Mouse (Mus musculus) T-cell, adult 2 months (primary cell): ENCODE measurements around the gene Htr3a.
A peak's percentile ranks its signal among the peaks of the same experiment; 100 is the strongest.

ENCODE experiments used
- DNase-seq: peaks from one replicate; pipeline ENCODE4 v3.0.0; 2022; ENCODE audit warnings: low spot score

Htr3a gene

GRCm38 (mm10) chr9:48910885-48911537, at the start of gene Htr3a:
Gene Htr3a (minus strand): TSS chr9:48911099.
- DNase-seq = no peak

- DNase-seq = no peak
Measured at GRCm38 (mm10) chr9:48947565-48947964, 36.7 kb upstream of the Htr3a start.

- DNase-seq = no peak
Measured at GRCm38 (mm10) chr9:48942349-48942748, 31.4 kb upstream of the Htr3a start.

GRCm38 (mm10) chr9:48929436-48929835, 18.5 kb upstream of the Htr3a start:
- DNase-seq = no peak

- DNase-seq = no peak
Measured at GRCm38 (mm10) chr9:48928781-48929180, 17.9 kb upstream of the Htr3a start.

GRCm38 (mm10) chr9:48916011-48916788, 5.3 kb upstream of the Htr3a start:
- no peak for DNase-seq

GRCm38 (mm10) chr9:48904421-48904820, 6.5 kb downstream of the Htr3a start:
- DNase-seq = no peak

GRCm38 (mm10) chr9:48903766-48904165, 7.1 kb downstream of the Htr3a start:
- DNase-seq = no peak

GRCm38 (mm10) chr9:48898551-48898950, 12.3 kb downstream of the Htr3a start:
- no peak for DNase-seq

- DNase-seq = no peak
Measured at GRCm38 (mm10) chr9:48895819-48896536, 14.9 kb downstream of the Htr3a start.

GRCm38 (mm10) chr9:48894755-48895154, 16.1 kb downstream of the Htr3a start:
- no peak for DNase-seq

- DNase-seq = peak; percentile 36
Measured at GRCm38 (mm10) chr9:48893986-48894385, 16.9 kb downstream of the Htr3a start.

- DNase-seq = no peak
Measured at GRCm38 (mm10) chr9:48889093-48889492, 21.8 kb downstream of the Htr3a start.

GRCm38 (mm10) chr9:48872896-48873295, 38.0 kb downstream of the Htr3a start:
- no peak for DNase-seq

- DNase-seq = no peak
Measured at GRCm38 (mm10) chr9:48866523-48867121, 44.3 kb downstream of the Htr3a start.

GRCm38 (mm10) chr9:48865235-48865634, 45.7 kb downstream of the Htr3a start:
- no peak for DNase-seq

GRCm38 (mm10) chr9:48861481-48861880, 49.4 kb downstream of the Htr3a start:
- no peak for DNase-seq

- peak; percentile 34 for DNase-seq
Measured at GRCm38 (mm10) chr9:48860526-48860845, 50.4 kb downstream of the Htr3a start.

GRCm38 (mm10) chr9:48859828-48860525, 50.9 kb downstream of the Htr3a start:
- DNase-seq = no peak

GRCm38 (mm10) chr9:48857944-48858343, 53.0 kb downstream of the Htr3a start:
- DNase-seq = no peak

GRCm38 (mm10) chr9:48856240-48856639, 54.7 kb downstream of the Htr3a start:
- DNase-seq = no peak

- DNase-seq = no peak
Measured at GRCm38 (mm10) chr9:48849531-48849930, 61.4 kb downstream of the Htr3a start.
